Comparison of ENCODE assay signal across 10 mouse cellular contexts in the genomic region with DNA sequence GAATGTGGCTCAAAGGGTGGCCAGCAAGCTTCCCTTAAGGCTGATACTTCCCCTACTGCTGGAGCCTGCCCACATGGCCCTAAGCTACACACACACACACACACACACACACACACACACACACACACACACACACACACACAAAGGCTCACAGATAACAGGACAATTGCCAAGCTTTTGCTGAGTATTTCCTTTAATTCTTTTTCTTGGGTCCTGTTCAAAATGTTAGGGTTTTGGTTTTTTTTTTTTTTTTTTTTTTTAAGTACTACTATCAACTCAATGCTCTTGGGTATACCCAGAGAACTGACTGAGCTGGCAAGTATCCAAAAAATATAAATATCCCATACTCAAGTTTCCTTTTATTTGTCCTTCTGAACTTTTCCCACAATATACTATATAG.
DNase-seq lines count a peak whose midpoint lies in the region; ATAC-seq and TF ChIP-seq lines count a peak whose summit lies in the region.
"Had no signal": no experiment of that assay in that cellular context is flagged by ENCODE, and none has a peak within 500 bp of the region (broad histone marks: within the 10 kb centered on the region; RNA-seq: fewer than 3 reads in every experiment).

No protein-coding gene starts in this region.

- no peaks in the 10 kb centered on the region for H3K27me3 ChIP-seq in limb, embryonic 12.5 days
- no peaks in the 10 kb centered on the region for H3K27me3 ChIP-seq in limb, embryonic 10.5 days (ENCODE audit: low read depth, poor library complexity, severe bottlenecking)

- TF ChIP-seq POLR2A in embryonic fibroblast, embryonic 13.5 days (IDR thresholded peaks at IDR 0.05; ENCODE audit: low read depth, low read length), result no peak

- H3K27ac ChIP-seq in limb, embryonic 12.5 days, result no peak overlapping the region
- no peak overlapping the region for H3K27ac ChIP-seq in limb, embryonic 10.5 days
- peak overlapping the region; percentile 58 for H3K27ac ChIP-seq in embryonic fibroblast, embryonic 13.5 days (ENCODE audit: insufficient read depth, low read length)
- H3K27ac ChIP-seq: hindbrain, embryonic 10.5 days had no signal

- no peaks in the 10 kb centered on the region for H3K9me3 ChIP-seq in limb, embryonic 12.5 days
- no peaks in the 10 kb centered on the region for H3K9me3 ChIP-seq in limb, embryonic 10.5 days (replicated peaks)
- H3K9me3 ChIP-seq: hindbrain, embryonic 10.5 days had no signal

- peaks cover 7% of the 10 kb centered on the region for H3K4me1 ChIP-seq in limb, embryonic 12.5 days (replicated peaks)
- H3K4me1 ChIP-seq in limb, embryonic 10.5 days, result peaks cover 5% of the 10 kb centered on the region
- peaks cover 10% of the 10 kb centered on the region; the same call in 1 of the 2 replicates for H3K4me1 ChIP-seq in embryonic fibroblast, embryonic 13.5 days (ENCODE audit: control insufficient read depth, insufficient read depth, low read length)
- H3K4me1 ChIP-seq: hindbrain, embryonic 10.5 days had no signal

- no peak for DNase-seq in limb, embryonic 10.5 days (ENCODE audit: low spot score)
- DNase-seq in heart, postnatal 14 days, result peak; percentile 30 to 36
- peak; percentile 37 for DNase-seq in lung, postnatal 36 days
- no peak for DNase-seq in urinary bladder, adult 18-20 months (ENCODE audit: low spot score in 2 of 2)
- DNase-seq in MN1 (ENCODE audit: low spot score), result no peak
- DNase-seq: forebrain, postnatal 0 days had no signal

- no peaks in the 10 kb centered on the region for H3K36me3 ChIP-seq in limb, embryonic 12.5 days
- H3K36me3 ChIP-seq in limb, embryonic 10.5 days, result no peaks in the 10 kb centered on the region
- H3K36me3 ChIP-seq: hindbrain, embryonic 10.5 days had no signal

- no peak overlapping the region for H3K4me3 ChIP-seq in limb, embryonic 12.5 days (replicated peaks)
- no peak overlapping the region for H3K4me3 ChIP-seq in limb, embryonic 10.5 days
- H3K4me3 ChIP-seq in embryonic fibroblast, embryonic 13.5 days (ENCODE audit: insufficient read depth, low read length), result no peak overlapping the region
- H3K4me3 ChIP-seq: hindbrain, embryonic 10.5 days had no signal

- H3K9ac ChIP-seq in limb, embryonic 12.5 days (replicated peaks), result no peak overlapping the region
- H3K9ac ChIP-seq: forebrain, postnatal 0 days had no signal

- 0 out of 2 replicates have a peak, but pooled peaks have one; percentile 71 for ATAC-seq in limb, embryonic 12.5 days (ENCODE audit: insufficient number of reproducible peaks, insufficient read depth, low FRiP score, low TSS enrichment, low read depth)
- ATAC-seq: forebrain, postnatal 0 days had no signal

- TF ChIP-seq CTCF in embryonic fibroblast, embryonic 13.5 days (IDR thresholded peaks at IDR 0.05; ENCODE audit: borderline replicate concordance, insufficient read depth, low read length), result no peak

- no peak overlapping the region for H3K4me2 ChIP-seq in limb, embryonic 12.5 days
- H3K4me2 ChIP-seq: liver, embryonic 11.5 days had no signal

- intact Hi-C loops in heart, postnatal 14 days (cut with DNase I), result no loop called here

Comparison
In these comparisons a context has a peak if more than half of its experiments do, and no peak if none do; other contexts are left out.
1. DNase-seq: peak in heart, postnatal 14 days (2 of 2) and lung, postnatal 36 days (single experiment); none in limb, embryonic 10.5 days (single experiment), urinary bladder, adult 18-20 months (0 of 2) and MN1 (single experiment).